20 mouse cellular contexts compared by ENCODE assay signal in the genomic region with DNA sequence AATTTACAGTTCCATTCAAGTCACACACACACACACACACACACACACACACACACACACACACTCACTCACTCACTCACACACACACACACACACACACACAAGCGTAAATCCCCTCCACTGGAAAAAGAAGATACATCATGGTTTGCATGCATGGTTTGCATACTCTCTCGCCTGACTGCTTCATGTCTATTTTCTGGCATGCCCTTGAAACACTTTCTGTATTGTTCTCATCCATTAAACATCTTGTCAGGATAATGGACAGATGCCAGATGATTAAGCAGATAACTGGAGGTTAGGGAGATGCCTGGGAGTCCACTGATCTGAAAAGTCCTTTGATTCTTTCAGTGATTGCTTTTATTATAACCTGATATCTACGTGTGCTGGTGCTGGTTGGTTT.
DNase-seq lines count a peak whose midpoint lies in the region; ATAC-seq and TF ChIP-seq lines count a peak whose summit lies in the region.
"Had no signal": no experiment of that assay in that cellular context is flagged by ENCODE, and none has a peak within 500 bp of the region (broad histone marks: within the 10 kb centered on the region; RNA-seq: fewer than 3 reads in every experiment).

No protein-coding gene starts in this region.

- H3K27ac ChIP-seq in forebrain, postnatal 0 days (ENCODE audit: low read depth, low read length) = no peak overlapping the region
- H3K27ac ChIP-seq in forebrain, embryonic 11.5 days (ENCODE audit: low read depth, low read length) = no peak overlapping the region
- H3K27ac ChIP-seq in neural tube, embryonic 14.5 days (ENCODE audit: low read depth, low read length) = no peak overlapping the region
- H3K27ac ChIP-seq in neural tube, embryonic 15.5 days (replicated peaks) = no peak overlapping the region
- H3K27ac ChIP-seq in hindbrain, embryonic 14.5 days = no peak overlapping the region
- H3K27ac ChIP-seq: intestine, embryonic 15.5 days; limb, embryonic 10.5 days had no signal

- no peaks in the 10 kb centered on the region for H3K4me1 ChIP-seq in forebrain, postnatal 0 days (ENCODE audit: insufficient read depth)
- no peaks in the 10 kb centered on the region for H3K4me1 ChIP-seq in forebrain, embryonic 11.5 days (replicated peaks; ENCODE audit: control insufficient read depth, insufficient read depth, low read length)
- H3K4me1 ChIP-seq in neural tube, embryonic 14.5 days (ENCODE audit: control insufficient read depth, insufficient read depth, low read length) = no peaks in the 10 kb centered on the region
- H3K4me1 ChIP-seq in neural tube, embryonic 15.5 days = no peaks in the 10 kb centered on the region
- no peaks in the 10 kb centered on the region for H3K4me1 ChIP-seq in hindbrain, embryonic 14.5 days (replicated peaks; ENCODE audit: control insufficient read depth, insufficient read depth, low read length)
- H3K4me1 ChIP-seq: heart, embryonic 12.5 days; intestine, embryonic 15.5 days; limb, embryonic 10.5 days; megakaryocyte, embryonic 14.5 days had no signal

- no peak overlapping the region for H3K9ac ChIP-seq in forebrain, postnatal 0 days
- no peak overlapping the region for H3K9ac ChIP-seq in forebrain, embryonic 11.5 days (ENCODE audit: low read length)
- H3K9ac ChIP-seq in neural tube, embryonic 14.5 days (replicated peaks; ENCODE audit: low read depth, low read length) = no peak overlapping the region
- no peak overlapping the region for H3K9ac ChIP-seq in neural tube, embryonic 15.5 days (replicated peaks)
- no peak overlapping the region for H3K9ac ChIP-seq in hindbrain, embryonic 14.5 days
- H3K9ac ChIP-seq: heart, embryonic 12.5 days; intestine, embryonic 15.5 days; liver, postnatal 0 days had no signal

- ATAC-seq in forebrain, postnatal 0 days = no peak
- ATAC-seq in forebrain, embryonic 11.5 days (replicated peaks; ENCODE audit: low FRiP score) = no peak
- peak; percentile 51; the same call in 1 of the 2 replicates for ATAC-seq in neural tube, embryonic 14.5 days (ENCODE audit: low read depth)
- ATAC-seq in neural tube, embryonic 15.5 days (ENCODE audit: low FRiP score) = no peak
- ATAC-seq in hindbrain, embryonic 14.5 days (ENCODE audit: low FRiP score) = peak; percentile 31; the same call in 1 of the 2 replicates
- ATAC-seq in granulocyte monocyte progenitor cell, adult 5-6 weeks (replicated peaks; ENCODE audit: poor library complexity, severe bottlenecking) = no peak
- ATAC-seq: intestine, embryonic 15.5 days; liver, postnatal 0 days; Patski had no signal

- H3K4me3 ChIP-seq in forebrain, postnatal 0 days (ENCODE audit: low read depth, low read length) = no peak overlapping the region
- no peak overlapping the region for H3K4me3 ChIP-seq in forebrain, embryonic 11.5 days (ENCODE audit: low read depth, low read length)
- no peak overlapping the region for H3K4me3 ChIP-seq in neural tube, embryonic 14.5 days (ENCODE audit: low read depth, low read length)
- no peak overlapping the region for H3K4me3 ChIP-seq in neural tube, embryonic 15.5 days (replicated peaks)
- no peak overlapping the region for H3K4me3 ChIP-seq in hindbrain, embryonic 14.5 days (replicated peaks; ENCODE audit: low read length)
- H3K4me3 ChIP-seq: heart, embryonic 12.5 days; intestine, embryonic 15.5 days; left cerebral cortex, adult 2 months; limb, embryonic 10.5 days; megakaryocyte, embryonic 14.5 days had no signal

- H3K4me2 ChIP-seq in forebrain, postnatal 0 days (ENCODE audit: low read depth) = no peak overlapping the region
- H3K4me2 ChIP-seq in forebrain, embryonic 11.5 days (ENCODE audit: low read depth, low read length, severe bottlenecking) = no peak overlapping the region
- no peak overlapping the region for H3K4me2 ChIP-seq in neural tube, embryonic 14.5 days (ENCODE audit: low read depth, low read length)
- H3K4me2 ChIP-seq in neural tube, embryonic 15.5 days = no peak overlapping the region
- H3K4me2 ChIP-seq in hindbrain, embryonic 14.5 days (replicated peaks) = no peak overlapping the region
- H3K4me2 ChIP-seq: heart, embryonic 12.5 days; intestine, embryonic 15.5 days had no signal

- WGBS in forebrain, postnatal 0 days = 28% methylated on average over 3 of the region's 3 CpGs
- 65% methylated on average over 3 of the region's 3 CpGs for WGBS in forebrain, embryonic 11.5 days
- 48% methylated on average over 3 of the region's 3 CpGs for WGBS in neural tube, embryonic 14.5 days
- WGBS in neural tube, embryonic 15.5 days = 45% methylated on average over 3 of the region's 3 CpGs
- 39% methylated on average over 3 of the region's 3 CpGs for WGBS in hindbrain, embryonic 14.5 days

- DNase-seq in forebrain, postnatal 0 days = peak; percentile 9
- DNase-seq in forebrain, embryonic 11.5 days (ENCODE audit: low spot score) = no peak
- DNase-seq in hindbrain, embryonic 14.5 days (ENCODE audit: low spot score) = peak; percentile 50
- no peak for DNase-seq in adrenal gland, adult 18-20 months (ENCODE audit: low spot score in 2 of 2)
- no peak for DNase-seq in cerebellum, postnatal 14 days
- DNase-seq: adrenal gland, postnatal 10 days; cerebellum, adult 2 months; heart, adult 11 months; kidney, postnatal 36 days; liver, postnatal 0 days; lung, postnatal 14 days had no signal

- TF ChIP-seq CTCF in forebrain, postnatal 0 days (IDR thresholded peaks at IDR 0.05; ENCODE audit: low read depth) = no peak

- H3K9me3 ChIP-seq in forebrain, postnatal 0 days (ENCODE audit: low read length) = no peaks in the 10 kb centered on the region
- no peaks in the 10 kb centered on the region for H3K9me3 ChIP-seq in forebrain, embryonic 11.5 days (ENCODE audit: control insufficient read depth, low read length)
- H3K9me3 ChIP-seq in neural tube, embryonic 14.5 days (ENCODE audit: control insufficient read depth, low read length) = no peaks in the 10 kb centered on the region
- no peaks in the 10 kb centered on the region for H3K9me3 ChIP-seq in neural tube, embryonic 15.5 days (replicated peaks)
- H3K9me3 ChIP-seq in hindbrain, embryonic 14.5 days (ENCODE audit: control insufficient read depth, low read length) = no peaks in the 10 kb centered on the region
- H3K9me3 ChIP-seq: heart, embryonic 12.5 days; intestine, embryonic 15.5 days; limb, embryonic 10.5 days had no signal

- H3K36me3 ChIP-seq in forebrain, postnatal 0 days (ENCODE audit: insufficient read depth) = no peaks in the 10 kb centered on the region
- H3K36me3 ChIP-seq in forebrain, embryonic 11.5 days (ENCODE audit: control insufficient read depth, insufficient read depth, low read length) = no peaks in the 10 kb centered on the region
- no peaks in the 10 kb centered on the region for H3K36me3 ChIP-seq in neural tube, embryonic 14.5 days (ENCODE audit: control insufficient read depth, insufficient read depth, low read length)
- no peaks in the 10 kb centered on the region for H3K36me3 ChIP-seq in neural tube, embryonic 15.5 days
- H3K36me3 ChIP-seq in hindbrain, embryonic 14.5 days (replicated peaks; ENCODE audit: control insufficient read depth, insufficient read depth) = no peaks in the 10 kb centered on the region
- H3K36me3 ChIP-seq: heart, embryonic 12.5 days; intestine, embryonic 15.5 days; limb, embryonic 10.5 days had no signal

- H3K27me3 ChIP-seq in forebrain, postnatal 0 days (ENCODE audit: insufficient read depth, low read length) = no peaks in the 10 kb centered on the region
- no peaks in the 10 kb centered on the region for H3K27me3 ChIP-seq in forebrain, embryonic 11.5 days (ENCODE audit: control insufficient read depth, insufficient read depth, low read length)
- H3K27me3 ChIP-seq in neural tube, embryonic 14.5 days (ENCODE audit: control insufficient read depth, insufficient read depth, low read length) = no peaks in the 10 kb centered on the region
- H3K27me3 ChIP-seq in neural tube, embryonic 15.5 days (replicated peaks) = no peaks in the 10 kb centered on the region
- H3K27me3 ChIP-seq in hindbrain, embryonic 14.5 days (ENCODE audit: control insufficient read depth, insufficient read depth, low read length) = no peaks in the 10 kb centered on the region
- H3K27me3 ChIP-seq: heart, embryonic 12.5 days; intestine, embryonic 15.5 days; megakaryocyte, embryonic 14.5 days; Patski had no signal

Comparison
In these comparisons a context has a peak if more than half of its experiments do, and no peak if none do; other contexts are left out.
1. ATAC-seq: peak in neural tube, embryonic 14.5 days (single experiment) and hindbrain, embryonic 14.5 days (single experiment); none in forebrain, postnatal 0 days (single experiment), forebrain, embryonic 11.5 days (single experiment), neural tube, embryonic 15.5 days (single experiment) and granulocyte monocyte progenitor cell, adult 5-6 weeks (single experiment).
2. DNase-seq: peak in forebrain, postnatal 0 days (single experiment) and hindbrain, embryonic 14.5 days (single experiment); none in forebrain, embryonic 11.5 days (single experiment), adrenal gland, adult 18-20 months (0 of 2) and cerebellum, postnatal 14 days (0 of 2).